ENCODE assay signal across 8 mouse cellular contexts in genomic region chr1:75486561-75486960, GRCm38 (mm10). TPM values are rescaled to one million over a fixed set of nuclear protein-coding genes. Genes with fewer than 3 reads are reported as not detected.
DNase-seq lines count a peak whose midpoint lies in the region; ATAC-seq and TF ChIP-seq lines count a peak whose summit lies in the region.

No protein-coding gene starts in this region.

- H3K36me3 ChIP-seq in intestine, embryonic 14.5 days (ENCODE audit: control insufficient read depth, insufficient read depth, low read length): peaks cover 28% of the 10 kb centered on the region
- peaks cover 41% of the 10 kb centered on the region for H3K36me3 ChIP-seq in midbrain, embryonic 10.5 days

- no peaks in the 10 kb centered on the region for H3K27me3 ChIP-seq in cerebellum, adult 2 months (ENCODE audit: control insufficient read depth, insufficient read depth, low read length)
- H3K27me3 ChIP-seq in intestine, embryonic 14.5 days (replicated peaks; ENCODE audit: control insufficient read depth, insufficient read depth, low read length): peaks cover 45% of the 10 kb centered on the region
- H3K27me3 ChIP-seq in midbrain, embryonic 10.5 days (ENCODE audit: low read depth, poor library complexity, severe bottlenecking): peaks cover 100% of the 10 kb centered on the region

- no peak for TF ChIP-seq POLR2A in cerebellum, adult 2 months (IDR thresholded peaks at IDR 0.05; ENCODE audit: borderline replicate concordance, insufficient read depth, low read length)

- H3K4me2 ChIP-seq in intestine, embryonic 14.5 days (ENCODE audit: low read length): peak overlapping the region; percentile 77

- TF ChIP-seq CTCF in cerebellum, adult 2 months (IDR thresholded peaks at IDR 0.05; ENCODE audit: borderline replicate concordance, insufficient read depth, low read depth, low read length): no peak

- no peak for ATAC-seq in intestine, embryonic 14.5 days (replicated peaks; ENCODE audit: low FRiP score, low TSS enrichment, low read depth)
- no peak for ATAC-seq in monocyte, adult 5-6 weeks (replicated peaks; ENCODE audit: insufficient number of reproducible peaks, low FRiP score, low TSS enrichment, poor library complexity, severe bottlenecking)

- peaks cover 20% of the 10 kb centered on the region for H3K4me1 ChIP-seq in cerebellum, adult 2 months (ENCODE audit: control insufficient read depth, insufficient read depth, low read length)
- H3K4me1 ChIP-seq in intestine, embryonic 14.5 days (replicated peaks; ENCODE audit: control insufficient read depth, insufficient read depth, low read length): peaks cover 14% of the 10 kb centered on the region; the same call in 1 of the 2 replicates
- H3K4me1 ChIP-seq in midbrain, embryonic 10.5 days: peaks cover 29% of the 10 kb centered on the region

- 16% methylated on average over 24 of the region's 24 CpGs for WGBS in cerebellum, adult 2 months
- WGBS in intestine, embryonic 14.5 days: 10% methylated on average over 24 of the region's 24 CpGs
- WGBS in midbrain, embryonic 10.5 days: 5% methylated on average over 24 of the region's 24 CpGs

- no peak overlapping the region for H3K9ac ChIP-seq in intestine, embryonic 14.5 days (ENCODE audit: low read length)

- no peak overlapping the region for H3K27ac ChIP-seq in cerebellum, adult 2 months (ENCODE audit: insufficient read depth, low read length)
- no peak overlapping the region for H3K27ac ChIP-seq in intestine, embryonic 14.5 days (ENCODE audit: low read depth)
- H3K27ac ChIP-seq in midbrain, embryonic 10.5 days (replicated peaks): no peak overlapping the region

- peak in 1 of 2 experiments; percentile 41 for DNase-seq in cerebellum, adult 2 months
- no peak for DNase-seq in cerebellum, postnatal 25 days
- peak; percentile 16 for DNase-seq in T-cell, adult 2 months (ENCODE audit: low spot score)
- no peak for DNase-seq in intestine, embryonic 14.5 days (ENCODE audit: low spot score)
- DNase-seq in midbrain, embryonic 10.5 days (ENCODE audit: low spot score): no peak
- DNase-seq in gastrocnemius, postnatal 10 days: no peak
- no peak for DNase-seq in urinary bladder, adult 2 months (ENCODE audit: low spot score)

- H3K9me3 ChIP-seq in intestine, embryonic 14.5 days (ENCODE audit: control insufficient read depth, low read length): no peaks in the 10 kb centered on the region
- no peaks in the 10 kb centered on the region for H3K9me3 ChIP-seq in midbrain, embryonic 10.5 days (replicated peaks)

- H3K4me3 ChIP-seq in cerebellum, adult 2 months (replicated peaks; ENCODE audit: insufficient read depth, low read depth, low read length): peak overlapping the region; percentile 68
- peak overlapping the region; percentile 50; the same call in 1 of the 2 replicates for H3K4me3 ChIP-seq in intestine, embryonic 14.5 days (ENCODE audit: low read depth, low read length)
- peak overlapping the region; percentile 63 for H3K4me3 ChIP-seq in midbrain, embryonic 10.5 days

RNA-seq across cellular contexts. Expression of gene Tmem198, which starts 7.2 kb away (rescaled TPM):
- polyA plus RNA-seq in cerebellum, adult 2 months (2012; rRNA removed): 41.3 and 46.6 TPM in 2 replicates
- 1.9 and 2.6 TPM in 2 replicates for polyA plus RNA-seq in intestine, embryonic 14.5 days (2014; fragmentation: Nextera tagmentation; extraction: Ambion mirVana)
- polyA plus RNA-seq in midbrain, embryonic 10.5 days (2016; fragmentation: Nextera tagmentation; extraction: Ambion mirVana): 9.9 and 17.4 TPM in 2 replicates
- total RNA-seq in gastrocnemius, postnatal 10 days (2021): under 1 TPM; 0.68 to 0.87 TPM
- 1.1 and 1.6 TPM in 2 replicates for polyA plus RNA-seq in urinary bladder, adult 2 months (2012; rRNA removed)
- total RNA-seq in monocyte, adult 5-6 weeks (2017): 0.21 to 3.7 TPM (median 0.86 TPM) in 3 replicates

RNA-seq across cellular contexts. Expression of gene Chpf, which starts 7.5 kb away (rescaled TPM):
- 88.3 and 92.6 TPM in 2 replicates for polyA plus RNA-seq in cerebellum, adult 2 months (2012; rRNA removed)
- polyA plus RNA-seq in intestine, embryonic 14.5 days (2014; fragmentation: Nextera tagmentation; extraction: Ambion mirVana): 36.7 and 42.8 TPM in 2 replicates
- 24.4 and 25.2 TPM in 2 replicates for polyA plus RNA-seq in midbrain, embryonic 10.5 days (2016; fragmentation: Nextera tagmentation; extraction: Ambion mirVana)
- 10 to 100 TPM; 22.2 to 32.0 TPM for total RNA-seq in gastrocnemius, postnatal 10 days (2021)
- polyA plus RNA-seq in urinary bladder, adult 2 months (2012; rRNA removed): 65.0 and 69.4 TPM in 2 replicates
- total RNA-seq in monocyte, adult 5-6 weeks (2017): 3.6 to 11.4 TPM (median 4.3 TPM) in 3 replicates

RNA-seq across cellular contexts. Expression of gene Obsl1, which starts 19.7 kb away (rescaled TPM):
- 41.1 and 44.0 TPM in 2 replicates for polyA plus RNA-seq in cerebellum, adult 2 months (2012; rRNA removed)
- polyA plus RNA-seq in intestine, embryonic 14.5 days (2014; fragmentation: Nextera tagmentation; extraction: Ambion mirVana): 80.9 and 88.4 TPM in 2 replicates
- polyA plus RNA-seq in midbrain, embryonic 10.5 days (2016; fragmentation: Nextera tagmentation; extraction: Ambion mirVana): 35.2 and 35.7 TPM in 2 replicates
- 100 to 1,000 TPM; 107 to 122 TPM for total RNA-seq in gastrocnemius, postnatal 10 days (2021)
- 30.0 and 30.7 TPM in 2 replicates for polyA plus RNA-seq in urinary bladder, adult 2 months (2012; rRNA removed)
- total RNA-seq in monocyte, adult 5-6 weeks (2017): not detected in 3 replicates

RNA-seq across cellular contexts. Expression of gene Inha, which starts 20.3 kb away (rescaled TPM):
- polyA plus RNA-seq in cerebellum, adult 2 months (2012; rRNA removed): 64.7 and 68.6 TPM in 2 replicates
- 3.5 and 3.9 TPM in 2 replicates for polyA plus RNA-seq in intestine, embryonic 14.5 days (2014; fragmentation: Nextera tagmentation; extraction: Ambion mirVana)
- 1.7 and 2.7 TPM in 2 replicates for polyA plus RNA-seq in midbrain, embryonic 10.5 days (2016; fragmentation: Nextera tagmentation; extraction: Ambion mirVana)
- total RNA-seq in gastrocnemius, postnatal 10 days (2021): 10 to 100 TPM; 11.9 to 12.8 TPM
- 19.6 and 23.9 TPM in 2 replicates for polyA plus RNA-seq in urinary bladder, adult 2 months (2012; rRNA removed)
- not detected in 3 replicates for total RNA-seq in monocyte, adult 5-6 weeks (2017)

RNA-seq across cellular contexts. Expression of gene Stk11ip, which starts 34.8 kb away (rescaled TPM):
- polyA plus RNA-seq in cerebellum, adult 2 months (2012; rRNA removed): 29.3 and 29.8 TPM in 2 replicates
- 16.3 and 18.7 TPM in 2 replicates for polyA plus RNA-seq in intestine, embryonic 14.5 days (2014; fragmentation: Nextera tagmentation; extraction: Ambion mirVana)
- 31.7 and 33.0 TPM in 2 replicates for polyA plus RNA-seq in midbrain, embryonic 10.5 days (2016; fragmentation: Nextera tagmentation; extraction: Ambion mirVana)
- 1 to 10 TPM; 7.5 to 8.9 TPM for total RNA-seq in gastrocnemius, postnatal 10 days (2021)
- polyA plus RNA-seq in urinary bladder, adult 2 months (2012; rRNA removed): 19.0 and 19.7 TPM in 2 replicates
- total RNA-seq in monocyte, adult 5-6 weeks (2017): 19.2 to 30.0 TPM (median 26.6 TPM) in 3 replicates
